Mouse (Mus musculus) midbrain, embryonic 14.5 days (tissue): ENCODE measurements at regions not wholly inside any gene's neighbourhood (a gene's known extent, or its start where the extent isn't known, plus 50 kb on each side); places are given as distances from the start of the nearest gene placed in this dataset.

ENCODE experiments used
- ATAC-seq: fragments of 200-750 bp; cut with Nextera tagmentation; 2 replicates; pipeline ENCODE4 v1.8.0; 2017; ENCODE audit warnings: moderate number of reproducible peaks, moderate library complexity; ENCODE audit not compliant: low FRiP score, low TSS enrichment
- DNase-seq: peaks from one replicate; pipeline ENCODE4 v3.0.0-alpha.2; 2015
- H3K27ac ChIP-seq: fragments of 300-500 bp; sonication (generic); replicated peaks from 2 replicates; pipeline ENCODE4 v1.5.1; 2014; ENCODE audit warnings: mild to moderate bottlenecking, low read depth, low read length, moderate library complexity
- H3K27me3 ChIP-seq: fragments of 300-500 bp; sonication (generic); 2 replicates; pipeline ENCODE4 v1.6.1; 2014; ENCODE audit warnings: low read length, control low read depth, mixed read lengths; ENCODE audit not compliant: control insufficient read depth, insufficient read depth
- H3K36me3 ChIP-seq: fragments of 300-500 bp; sonication (generic); 2 replicates; pipeline ENCODE4 v1.6.1; 2014; ENCODE audit warnings: low read length, control low read depth; ENCODE audit not compliant: control insufficient read depth, insufficient read depth
- H3K4me1 ChIP-seq: fragments of 300-500 bp; sonication (generic); 2 replicates; pipeline ENCODE4 v1.6.1; 2014; ENCODE audit warnings: mild to moderate bottlenecking, antibody characterized with exemption, low read length, control low read depth; ENCODE audit not compliant: control insufficient read depth, insufficient read depth
- H3K4me2 ChIP-seq: fragments of 300-500 bp; sonication (generic); 2 replicates; pipeline ENCODE4 v1.6.1; 2014; ENCODE audit warnings: mild to moderate bottlenecking, low read length, moderate library complexity
- H3K4me3 ChIP-seq: fragments of 300-500 bp; sonication (generic); replicated peaks from 2 replicates; pipeline ENCODE4 v1.5.1; 2014; ENCODE audit warnings: low read depth, low read length
- H3K9ac ChIP-seq: fragments of 300-500 bp; sonication (generic); replicated peaks from 2 replicates; pipeline ENCODE4 v1.6.1; 2014; ENCODE audit warnings: mild to moderate bottlenecking, low read length, moderate library complexity
- H3K9me3 ChIP-seq: fragments of 300-500 bp; sonication (generic); 2 replicates; pipeline ENCODE4 v1.6.1; 2016; ENCODE audit warnings: low read length, control low read depth, mixed read lengths; ENCODE audit not compliant: control insufficient read depth
- WGBS: fragments of 180-500 bp; shearing (Covaris S2); extraction: QIAGEN DNeasy Blood & Tissue Kit; methylation state at CpG from one replicate; pipeline ENCODE4 v1.1.7; 2014; 5-methylcytosine and 5-hydroxymethylcytosine counted together

DNA sequence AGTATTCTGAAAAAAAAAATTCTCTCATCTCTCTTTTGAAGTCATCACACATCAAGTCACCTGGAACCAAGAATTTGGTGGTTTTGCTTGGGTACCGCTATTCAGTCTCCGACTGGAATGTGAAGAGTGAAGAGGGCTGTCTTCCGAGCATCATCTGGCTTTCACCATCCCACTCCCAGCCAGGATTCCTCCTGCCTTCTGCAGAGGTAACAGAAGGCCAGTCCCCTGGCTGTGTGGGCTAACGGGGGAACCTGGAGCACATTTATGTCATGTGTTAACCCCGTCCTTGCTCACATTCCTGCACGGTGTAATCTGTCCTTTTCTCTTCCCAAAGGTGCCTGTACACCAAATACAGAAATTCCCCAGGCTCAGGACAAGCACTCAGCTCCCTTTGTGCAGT lies 61.6 kb upstream of the Sh3gl3 start:
- no peaks in the 10 kb centered on the region for H3K36me3 ChIP-seq
- no peak overlapping the region for H3K4me2 ChIP-seq
- no peak overlapping the region for H3K9ac ChIP-seq
- WGBS, result 65% methylated on average over 6 of the region's 6 CpGs
- H3K27ac ChIP-seq, result no peak overlapping the region
- no peaks in the 10 kb centered on the region for H3K27me3 ChIP-seq
- ATAC-seq (no peak), DNase-seq (no peak)
- H3K4me3 ChIP-seq, result no peak overlapping the region
- H3K9me3 ChIP-seq, result no peaks in the 10 kb centered on the region
- H3K4me1 ChIP-seq, result no peaks in the 10 kb centered on the region

DNA sequence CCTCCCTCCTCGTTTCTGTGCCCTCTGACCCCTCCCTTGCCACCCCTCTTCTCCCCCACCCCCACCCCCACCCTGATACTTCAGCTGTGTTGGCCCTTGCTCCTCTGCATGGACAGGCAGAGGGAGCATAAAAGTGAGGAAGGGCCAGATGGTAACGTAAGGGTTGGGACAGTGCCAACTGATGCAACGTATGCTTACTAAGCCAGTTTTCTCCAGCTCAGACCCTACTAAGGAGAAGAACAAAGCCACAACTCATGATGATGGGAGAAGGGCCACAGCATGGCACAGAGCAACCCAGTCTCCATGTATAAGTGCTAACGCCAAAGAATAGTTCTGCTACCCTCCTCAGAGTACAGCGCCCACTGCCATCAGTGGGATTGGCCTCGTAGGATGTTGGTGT lies 58.0 kb upstream of the Sh3gl3 start:
- no peaks in the 10 kb centered on the region for H3K9me3 ChIP-seq
- no peaks in the 10 kb centered on the region for H3K4me1 ChIP-seq
- no peaks in the 10 kb centered on the region for H3K27me3 ChIP-seq
- WGBS, result 87% methylated on average over 6 of the region's 6 CpGs
- no peak overlapping the region for H3K4me2 ChIP-seq
- ATAC-seq (no peak), DNase-seq (no peak)
- no peak overlapping the region for H3K9ac ChIP-seq
- no peak overlapping the region for H3K4me3 ChIP-seq
- no peak overlapping the region for H3K27ac ChIP-seq
- no peaks in the 10 kb centered on the region for H3K36me3 ChIP-seq

DNA sequence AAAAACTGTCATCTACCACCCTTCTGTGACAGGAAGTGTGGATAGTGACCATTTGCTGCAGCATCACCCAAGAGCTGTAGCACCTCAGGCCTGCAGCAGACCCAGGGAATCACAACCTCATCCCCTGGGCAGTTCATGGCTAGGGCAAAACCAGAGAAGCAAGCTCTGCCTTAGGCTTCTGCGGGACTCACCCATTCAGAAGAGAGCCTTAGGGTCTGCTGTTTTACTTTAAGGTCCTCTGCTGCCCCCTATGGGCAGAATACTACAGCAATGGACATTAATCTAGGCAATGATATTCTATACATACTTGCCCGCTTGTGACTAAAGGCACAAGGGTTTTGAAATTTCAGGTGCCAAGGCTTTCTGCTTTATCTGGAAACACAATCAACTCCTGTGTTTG lies 54.4 kb upstream of the Sh3gl3 start:
- H3K4me2 ChIP-seq, result no peak overlapping the region
- H3K27ac ChIP-seq, result no peak overlapping the region
- no peaks in the 10 kb centered on the region for H3K27me3 ChIP-seq
- no peaks in the 10 kb centered on the region for H3K4me1 ChIP-seq
- peak; percentile 60 for ATAC-seq
- H3K9ac ChIP-seq, result no peak overlapping the region
- H3K9me3 ChIP-seq, result no peaks in the 10 kb centered on the region
- no peak overlapping the region for H3K4me3 ChIP-seq
- H3K36me3 ChIP-seq, result no peaks in the 10 kb centered on the region
- 11% methylated on average over 2 of the region's 2 CpGs for WGBS
- peak; percentile 96 for DNase-seq

DNA sequence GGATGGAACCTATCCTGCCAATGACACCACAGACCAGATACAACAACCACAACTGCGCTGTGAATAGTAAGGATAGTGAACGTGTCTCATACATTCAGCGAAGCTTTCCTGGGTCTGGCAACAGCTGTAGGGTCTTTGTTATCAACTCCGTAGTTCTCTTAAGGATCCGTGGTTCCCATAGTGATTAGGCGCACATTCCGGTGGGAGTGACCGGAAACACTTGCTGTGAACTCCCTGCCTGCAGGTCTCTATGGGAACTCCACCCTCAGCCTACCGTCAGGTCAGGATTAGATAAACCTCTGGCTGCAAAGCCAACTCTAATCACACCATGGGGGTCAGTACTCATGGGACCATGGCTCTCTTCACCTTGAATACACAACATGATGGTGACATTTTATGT lies 53.8 kb upstream of the Sh3gl3 start:
- no peak overlapping the region for H3K27ac ChIP-seq
- H3K9me3 ChIP-seq, result no peaks in the 10 kb centered on the region
- DNase-seq (no peak), ATAC-seq (no peak)
- H3K4me3 ChIP-seq, result no peak overlapping the region
- no peak overlapping the region for H3K4me2 ChIP-seq
- H3K27me3 ChIP-seq, result no peaks in the 10 kb centered on the region
- 47% methylated on average over 9 of the region's 9 CpGs for WGBS
- H3K36me3 ChIP-seq, result no peaks in the 10 kb centered on the region
- H3K4me1 ChIP-seq, result no peaks in the 10 kb centered on the region
- no peak overlapping the region for H3K9ac ChIP-seq

DNA sequence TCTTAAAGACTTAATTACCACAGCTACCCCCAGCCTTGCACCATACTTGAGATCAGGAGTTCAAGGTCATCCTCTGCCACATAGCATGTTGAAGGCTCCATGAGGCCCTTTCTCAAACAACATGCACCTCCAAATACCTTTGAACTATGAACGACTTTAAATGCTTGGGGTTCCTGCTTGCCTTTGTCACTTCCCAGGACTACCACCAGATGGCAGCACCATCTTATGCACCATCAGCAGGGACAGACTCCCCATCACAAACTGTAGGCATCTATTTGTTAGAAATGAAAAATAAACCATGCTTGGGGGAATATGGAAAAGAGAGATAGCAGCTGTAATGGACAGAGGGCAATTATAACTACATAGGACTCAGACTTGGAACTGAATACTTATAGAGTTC lies 51.9 kb upstream of the Sh3gl3 start:
- 2% methylated on average over 1 of the region's 1 CpGs for WGBS
- Histone ChIP-seq H3K9ac (no peak overlapping the region), H3K4me2 (no peak overlapping the region), H3K4me1 (no peaks in the 10 kb centered on the region), H3K36me3 (no peaks in the 10 kb centered on the region), H3K4me3 (no peak overlapping the region), H3K9me3 (no peaks in the 10 kb centered on the region), H3K27ac (no peak overlapping the region), H3K27me3 (no peaks in the 10 kb centered on the region)
- ATAC-seq, result no peak
- DNase-seq, result peak; percentile 84
